Mouse (Mus musculus) forebrain, embryonic 12.5 days (tissue): Measurements from ENCODE around the gene Lag3. TPM values are rescaled to one million over a fixed set of nuclear protein-coding genes. Genes with fewer than 3 reads are reported as not detected.
"Not testable (repeated sequence)": the region's sequence is repeated elsewhere in the genome, so short reads cannot be mapped to it uniquely, and the experiment has no call there.

Experiments
- ATAC-seq: fragments of 200-750 bp; cut with Nextera tagmentation; 2 replicates; pipeline ENCODE4 v1.8.0; 2017; ENCODE audit warnings: moderate TSS enrichment; ENCODE audit not compliant: low FRiP score
- H3K27ac ChIP-seq: fragments of 300-500 bp; sonication (generic); 2 replicates; pipeline ENCODE4 v1.5.1; 2016; ENCODE audit warnings: mild to moderate bottlenecking
- H3K27me3 ChIP-seq: fragments of 300-500 bp; sonication (generic); 2 replicates; pipeline ENCODE4 v1.6.1; 2016; ENCODE audit warnings: mild to moderate bottlenecking
- H3K36me3 ChIP-seq: fragments of 300-500 bp; sonication (generic); replicated peaks from 2 replicates; pipeline ENCODE4 v1.6.1; 2016; ENCODE audit warnings: mild to moderate bottlenecking
- H3K4me1 ChIP-seq: fragments of 300-500 bp; sonication (generic); 2 replicates; pipeline ENCODE4 v1.6.1; 2016
- H3K4me2 ChIP-seq: fragments of 300-500 bp; sonication (generic); 2 replicates; pipeline ENCODE4 v1.6.1; 2016; ENCODE audit warnings: mild to moderate bottlenecking, moderate library complexity
- H3K4me3 ChIP-seq: fragments of 300-500 bp; sonication (generic); replicated peaks from 2 replicates; pipeline ENCODE4 v1.5.1; 2016; ENCODE audit warnings: mild to moderate bottlenecking
- H3K9ac ChIP-seq: fragments of 300-500 bp; sonication (generic); 2 replicates; pipeline ENCODE4 v1.6.1; 2016; ENCODE audit warnings: mild to moderate bottlenecking
- H3K9me3 ChIP-seq: fragments of 300-500 bp; sonication (generic); 2 replicates; pipeline ENCODE4 v1.6.1; 2016
- WGBS: fragments of 180-500 bp; shearing (Covaris S2); methylation state at CpG from one replicate; pipeline ENCODE4 v1.1.7; 2016; 5-methylcytosine and 5-hydroxymethylcytosine counted together
- polyA plus RNA-seq: library from polyadenylated mRNA; unstranded; fragments of >200 nt; fragmentation: Nextera tagmentation; extraction: Ambion mirVana; gene quantifications from 2 replicates; pipeline ENCODE4 v1.2.1, GENCODE M21; 2016

Lag3 gene
- polyA plus RNA-seq, 1 experiment from 2014 or later = 3.0 TPM

- ATAC-seq = no peak
- H3K4me3 ChIP-seq = peak overlapping the region; percentile 45
Observed at GRCm38 (mm10) chr6:124904991-124905860, 6.3 kb downstream of the Lag3 start.

GRCm38 (mm10) chr6:124904161-124904981 lies 7.1 kb downstream of the Lag3 start:
- H3K9ac ChIP-seq = peak overlapping the region; percentile 78
- H3K4me1 ChIP-seq = peaks cover 23% of the 10 kb centered on the region
- peak overlapping the region; percentile 70 for H3K4me2 ChIP-seq
- ATAC-seq = peak; percentile 76
- H3K9me3 ChIP-seq = no peaks in the 10 kb centered on the region
- no peaks in the 10 kb centered on the region for H3K36me3 ChIP-seq
- 5% methylated on average over 24 of the region's 24 CpGs for WGBS
- peaks cover 10% of the 10 kb centered on the region for H3K27me3 ChIP-seq
- peak overlapping the region; percentile 99 for H3K27ac ChIP-seq
- peak overlapping the region; percentile 45 for H3K4me3 ChIP-seq

More at GRCm38 (mm10) chr6:124904991-124905860, 6.3 kb downstream of the Lag3 start:
- Histone ChIP-seq H3K36me3 (no peaks in the 10 kb centered on the region), H3K27me3 (peaks cover 17% of the 10 kb centered on the region), H3K4me1 (peaks cover 30% of the 10 kb centered on the region), H3K27ac (peak overlapping the region; percentile 99), H3K9ac (peak overlapping the region; percentile 78), H3K9me3 (no peaks in the 10 kb centered on the region), H3K4me2 (peak overlapping the region; percentile 70)
- 22% methylated on average over 15 of the region's 16 CpGs for WGBS

- 0% methylated on average over 23 of the region's 23 CpGs for WGBS
Observed at GRCm38 (mm10) chr6:124903580-124904151, 7.8 kb downstream of the Lag3 start.

GRCm38 (mm10) chr6:124901851-124902250 lies 9.7 kb downstream of the Lag3 start:
- Histone ChIP-seq H3K27ac (no peak overlapping the region), H3K4me2 (no peak overlapping the region), H3K4me1 (peaks cover 23% of the 10 kb centered on the region), H3K4me3 (no peak overlapping the region), H3K9me3 (no peaks in the 10 kb centered on the region), H3K36me3 (no peaks in the 10 kb centered on the region), H3K9ac (no peak overlapping the region), H3K27me3 (no peaks in the 10 kb centered on the region)
- ATAC-seq = no peak

More at GRCm38 (mm10) chr6:124903580-124904151, 7.8 kb downstream of the Lag3 start:
- H3K36me3 ChIP-seq = no peaks in the 10 kb centered on the region
- peak overlapping the region; percentile 78 for H3K9ac ChIP-seq
- H3K27me3 ChIP-seq = peaks cover 6% of the 10 kb centered on the region
- H3K4me2 ChIP-seq = peak overlapping the region; percentile 70
- H3K27ac ChIP-seq = peak overlapping the region; percentile 99
- peak; percentile 86 for ATAC-seq
- no peaks in the 10 kb centered on the region for H3K9me3 ChIP-seq
- peak overlapping the region; percentile 45 for H3K4me3 ChIP-seq
- peaks cover 23% of the 10 kb centered on the region for H3K4me1 ChIP-seq

- H3K27ac ChIP-seq = no peak overlapping the region
- no peaks in the 10 kb centered on the region for H3K36me3 ChIP-seq
- peaks cover 23% of the 10 kb centered on the region for H3K4me1 ChIP-seq
- no peaks in the 10 kb centered on the region for H3K9me3 ChIP-seq
- no peak overlapping the region for H3K9ac ChIP-seq
- WGBS = 68% methylated on average over 10 of the region's 10 CpGs
- H3K4me2 ChIP-seq = no peak overlapping the region
- no peak overlapping the region for H3K4me3 ChIP-seq
- ATAC-seq = no peak
- no peaks in the 10 kb centered on the region for H3K27me3 ChIP-seq
Observed at GRCm38 (mm10) chr6:124900801-124901480, 10.6 kb downstream of the Lag3 start.

- no peaks in the 10 kb centered on the region for H3K9me3 ChIP-seq
- no peak overlapping the region for H3K4me2 ChIP-seq
- 52% methylated on average over 8 of the region's 8 CpGs for WGBS
- H3K4me3 ChIP-seq = no peak overlapping the region
- no peaks in the 10 kb centered on the region for H3K36me3 ChIP-seq
- H3K27me3 ChIP-seq = no peaks in the 10 kb centered on the region
- H3K9ac ChIP-seq = no peak overlapping the region
- H3K27ac ChIP-seq = no peak overlapping the region
- ATAC-seq = no peak
- H3K4me1 ChIP-seq = peaks cover 21% of the 10 kb centered on the region
Observed at GRCm38 (mm10) chr6:124900056-124900800, 11.3 kb downstream of the Lag3 start.

- H3K4me3 ChIP-seq = no peak overlapping the region
- no peaks in the 10 kb centered on the region for H3K36me3 ChIP-seq
- H3K27ac ChIP-seq = peak overlapping the region; percentile 42
- ATAC-seq = no peak
- no peak overlapping the region for H3K4me2 ChIP-seq
- H3K9ac ChIP-seq = no peak overlapping the region
- no peaks in the 10 kb centered on the region for H3K27me3 ChIP-seq
- 65% methylated on average over 3 of the region's 3 CpGs for WGBS
- H3K4me1 ChIP-seq = peaks cover 5% of the 10 kb centered on the region
- H3K9me3 ChIP-seq = no peaks in the 10 kb centered on the region
Observed at GRCm38 (mm10) chr6:124898359-124898758, 13.1 kb downstream of the Lag3 start.

DNA sequence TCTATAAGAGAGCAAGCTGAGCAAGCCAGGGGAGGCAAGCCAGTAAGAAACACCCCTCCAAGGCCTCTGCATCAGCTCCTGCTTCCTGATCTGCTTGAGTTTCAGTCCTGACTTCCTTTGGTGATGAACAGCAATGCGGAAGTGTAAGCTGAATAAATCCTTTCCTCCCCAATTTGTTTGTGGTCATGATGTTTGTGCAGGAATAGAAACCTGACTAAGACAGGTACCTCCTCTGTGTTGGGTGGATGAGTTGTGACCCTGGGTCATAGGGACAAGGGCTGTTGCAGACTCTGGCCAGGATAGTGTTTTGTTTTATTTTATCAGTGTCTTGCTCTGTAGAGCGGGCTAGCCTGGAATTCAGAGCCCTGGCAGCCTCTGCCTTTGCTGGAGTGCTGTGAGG lies 17.4 kb downstream of the Lag3 start:
- 92% methylated on average over 2 of the region's 2 CpGs for WGBS
- H3K27ac ChIP-seq, H3K27me3 ChIP-seq, H3K4me1 ChIP-seq, H3K9me3 ChIP-seq, H3K36me3 ChIP-seq, H3K9ac ChIP-seq, ATAC-seq, H3K4me3 ChIP-seq, H3K4me2 ChIP-seq: not testable (repeated sequence)

GRCm38 (mm10) chr6:124890997-124891396 lies 20.5 kb downstream of the Lag3 start:
- ATAC-seq = no peak
- WGBS = 64% methylated on average over 6 of the region's 6 CpGs
- H3K9me3 ChIP-seq = no peaks in the 10 kb centered on the region
- no peak overlapping the region for H3K4me2 ChIP-seq
- H3K27me3 ChIP-seq = peaks cover 2% of the 10 kb centered on the region; the same call in 1 of the 2 replicates
- H3K9ac ChIP-seq = no peak overlapping the region
- H3K27ac ChIP-seq = no peak overlapping the region
- H3K4me3 ChIP-seq = no peak overlapping the region
- H3K4me1 ChIP-seq = no peaks in the 10 kb centered on the region
- no peaks in the 10 kb centered on the region for H3K36me3 ChIP-seq

- H3K27me3 ChIP-seq = peaks cover 2% of the 10 kb centered on the region; the same call in 1 of the 2 replicates
- no peak overlapping the region for H3K9ac ChIP-seq
- WGBS = 89% methylated on average over 6 of the region's 6 CpGs
- no peaks in the 10 kb centered on the region for H3K36me3 ChIP-seq
- no peak overlapping the region for H3K4me2 ChIP-seq
- no peak overlapping the region for H3K4me3 ChIP-seq
- no peak for ATAC-seq
- H3K9me3 ChIP-seq = no peaks in the 10 kb centered on the region
- no peaks in the 10 kb centered on the region for H3K4me1 ChIP-seq
- no peak overlapping the region for H3K27ac ChIP-seq
Observed at GRCm38 (mm10) chr6:124888555-124889125, 22.9 kb downstream of the Lag3 start.

GRCm38 (mm10) chr6:124887986-124888385 lies 23.5 kb downstream of the Lag3 start, which contains the start of gene Cd4:
Cd4 (minus strand) TSS chr6:124888221.
- Histone ChIP-seq H3K27me3 (peaks cover 2% of the 10 kb centered on the region; the same call in 1 of the 2 replicates), H3K4me2 (no peak within 1 kb of the TSS), H3K36me3 (no peaks in the 10 kb centered on the region), H3K9ac (no peak within 1 kb of the TSS), H3K9me3 (no peaks in the 10 kb centered on the region), H3K4me1 (no peaks in the 10 kb centered on the region), H3K4me3 (no peak within 1 kb of the TSS), H3K27ac (no peak within 1 kb of the TSS)
- ATAC-seq = no peak
- 88% methylated on average over 9 of the region's 9 CpGs for WGBS
